Mouse (Mus musculus) embryo, embryonic 10.5 days (tissue): ENCODE data around the gene Tmem161a.
A peak's percentile ranks its signal among the peaks of the same experiment; 100 is the strongest.

Experiments
- DNase-seq: peaks from one replicate; pipeline ENCODE4 v3.0.0-alpha.2; 2015; ENCODE audit warnings: low spot score

Gene Tmem161a

DNA sequence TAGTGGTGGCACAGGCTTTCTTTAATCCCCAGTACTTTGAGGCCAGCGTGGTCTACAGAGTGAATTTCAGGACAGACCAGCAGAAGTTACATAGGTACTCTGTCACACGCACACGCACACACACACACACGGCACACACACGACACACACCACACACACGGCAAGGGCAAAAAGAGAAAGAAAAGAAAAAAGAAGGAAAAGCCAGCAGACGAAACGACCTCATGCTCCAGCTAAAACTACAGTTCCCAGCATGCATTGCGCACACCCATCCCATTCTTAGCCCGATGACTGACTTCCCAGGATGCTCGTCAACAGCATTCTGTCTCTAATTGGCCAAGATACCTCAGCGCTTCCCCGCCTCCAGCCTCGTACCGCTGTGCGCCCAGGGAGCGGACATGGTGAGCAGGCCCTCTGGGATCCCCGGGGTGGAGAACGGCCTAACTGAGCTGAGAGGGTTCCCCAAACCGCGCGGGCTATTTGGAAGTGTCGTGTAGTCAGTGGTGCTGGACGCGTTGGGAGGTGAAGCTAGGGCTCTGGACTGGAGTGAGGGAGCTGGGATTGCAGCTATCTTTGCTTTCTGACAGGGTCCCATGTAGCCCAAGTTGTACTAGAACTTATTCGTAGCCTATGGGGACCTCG lies at the start of gene Tmem161a:
Gene Tmem161a, plus strand, starts transcription at position 314 of the 639 bp plus-strand sequence.
- peak; percentile 97 for DNase-seq

DNA sequence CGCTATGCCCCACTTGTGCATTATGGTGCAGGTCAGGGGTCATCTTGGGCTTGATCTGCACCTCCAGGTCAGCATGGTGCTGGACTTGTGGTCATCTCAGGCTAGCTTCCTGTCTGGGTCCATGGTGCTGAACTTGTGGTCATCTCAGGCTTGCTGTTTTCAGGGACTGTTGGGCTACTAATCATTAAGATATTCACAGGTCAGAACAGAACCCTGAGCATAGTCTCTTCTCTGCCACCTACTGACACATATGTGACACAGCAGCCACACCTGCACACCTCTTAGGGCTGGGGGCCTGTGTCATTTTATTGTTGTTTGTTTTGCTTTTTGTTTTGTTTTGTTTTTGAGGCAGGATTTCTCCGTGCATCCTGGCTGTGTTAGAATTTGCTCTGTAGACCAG lies 49.3 kb upstream of the Tmem161a start:
- no peak for DNase-seq

DNA sequence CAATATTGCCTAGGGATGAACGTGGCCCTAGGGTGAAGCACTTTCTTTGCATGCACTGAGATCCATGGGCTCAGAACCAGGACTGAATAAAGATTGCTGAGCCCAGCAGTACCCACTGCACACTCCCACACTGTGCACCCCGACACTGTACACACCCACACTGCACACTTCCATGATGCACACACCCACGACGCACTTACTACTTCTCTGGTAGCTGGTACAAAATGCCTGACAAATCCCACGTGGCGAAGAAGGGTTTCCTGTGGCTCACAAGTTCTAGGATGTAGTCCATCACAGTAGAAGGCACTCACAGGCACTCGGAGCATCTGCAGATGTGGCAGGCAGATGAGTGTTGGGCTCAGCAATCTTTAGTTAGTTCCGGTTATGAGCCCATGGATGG lies 47.2 kb upstream of the Tmem161a start:
- DNase-seq: no peak

DNA sequence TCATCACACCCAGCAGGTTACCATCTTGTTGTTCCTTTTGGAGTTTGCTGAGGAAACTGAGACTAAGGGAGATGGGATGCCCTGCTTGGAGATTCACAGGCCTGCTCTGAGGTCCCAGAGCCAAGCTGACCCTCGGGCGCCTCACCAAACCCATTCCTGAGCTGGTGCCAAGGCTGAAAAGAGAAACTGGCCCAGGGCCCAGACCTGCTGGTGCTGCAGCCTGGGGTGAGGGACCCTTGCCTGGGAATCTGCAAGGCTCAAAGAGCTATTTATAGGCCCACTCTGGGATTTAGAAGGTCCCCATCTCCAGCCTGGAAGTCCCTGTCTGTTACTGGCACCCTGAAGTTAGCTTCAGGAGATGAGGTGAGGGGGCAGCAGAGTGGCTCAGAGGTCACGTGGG lies 43.7 kb upstream of the Tmem161a start:
- no peak for DNase-seq

- no peak for DNase-seq
These were observed 42.7 kb upstream of the Tmem161a start for GRCm38 (mm10) chr8:70129309-70129952.

GRCm38 (mm10) chr8:70130066-70130465 lies 42.1 kb upstream of the Tmem161a start:
- no peak for DNase-seq

DNA sequence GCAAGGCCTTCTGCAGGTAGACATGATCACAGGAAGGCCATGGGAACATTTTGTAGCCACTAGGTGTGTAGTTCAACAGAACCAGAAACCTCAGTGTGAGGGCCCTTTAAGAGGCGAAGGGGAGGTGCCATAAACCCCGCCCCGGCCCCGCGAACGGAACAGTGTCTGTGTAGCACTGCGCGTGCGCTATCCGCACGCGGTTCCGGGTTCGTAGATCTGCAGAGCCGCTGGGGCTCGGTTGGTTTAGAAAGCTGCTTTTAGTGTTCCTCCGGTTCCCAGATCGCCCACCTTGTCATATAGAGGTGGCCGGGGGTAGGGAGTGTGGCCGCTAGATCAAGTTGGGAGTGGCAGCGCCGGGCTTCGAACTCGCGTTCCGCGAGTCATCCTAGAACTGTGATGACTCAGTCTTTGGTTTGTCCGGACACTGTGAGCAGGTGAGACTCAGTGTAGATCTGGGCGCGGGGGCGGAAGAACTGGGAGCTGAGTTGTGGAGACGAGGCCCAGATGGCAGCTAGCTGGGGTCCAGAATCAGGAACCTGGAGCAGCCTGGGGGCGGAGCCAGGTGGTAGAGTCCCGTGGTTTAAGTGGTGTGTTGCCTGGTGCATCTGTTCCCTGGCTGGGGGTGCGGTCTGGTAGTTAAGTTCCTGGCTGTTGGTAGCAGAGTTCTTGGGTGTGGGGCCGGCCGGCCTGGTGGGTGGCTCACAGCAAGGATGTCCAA lies 40.8 kb upstream of the Tmem161a start, which contains the start of gene Nr2c2ap:
Gene Nr2c2ap, plus strand, starts transcription at position 168 of the 718 bp plus-strand sequence.
- DNase-seq: peak; percentile 93

DNA sequence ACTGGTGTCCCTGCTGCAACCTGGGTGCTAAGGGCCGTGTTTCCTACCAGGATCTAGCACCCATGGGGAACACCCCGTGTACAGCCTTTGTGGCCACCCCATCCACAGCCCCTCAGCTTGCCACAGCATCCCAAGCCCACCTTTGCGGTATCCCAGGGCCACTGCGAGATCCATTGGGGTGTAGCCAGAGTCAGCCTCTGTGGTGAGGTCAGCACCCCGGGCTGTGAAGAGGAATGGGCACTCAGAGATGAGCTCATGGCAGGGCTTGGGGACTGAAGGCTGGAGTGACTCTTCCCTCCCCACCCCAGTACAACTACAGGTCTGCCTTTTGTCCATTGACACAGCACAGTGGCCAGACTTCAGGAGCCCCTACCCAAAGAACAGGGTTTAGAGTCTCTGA lies 38.1 kb upstream of the Tmem161a start:
- DNase-seq: no peak

DNA sequence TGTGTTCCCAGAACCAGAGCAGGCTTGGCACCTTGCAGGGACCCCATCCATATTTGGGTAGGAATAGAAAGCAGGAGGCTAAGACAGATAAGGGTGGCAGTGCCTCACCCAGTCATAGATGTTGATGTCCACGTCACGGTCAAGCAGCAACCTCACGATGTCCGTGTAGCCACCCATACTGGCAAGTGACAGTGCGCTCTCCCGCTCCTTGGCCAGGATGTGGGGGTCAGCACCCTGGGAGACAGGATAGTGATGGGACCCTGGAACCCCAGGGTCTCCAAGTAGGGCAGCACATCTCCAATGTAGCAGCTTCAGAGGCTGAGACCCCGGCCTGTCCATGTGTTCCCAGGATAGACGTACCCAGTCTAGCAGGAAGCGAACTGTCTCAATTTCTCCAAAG lies 37.2 kb upstream of the Tmem161a start:
- DNase-seq: no peak

DNA sequence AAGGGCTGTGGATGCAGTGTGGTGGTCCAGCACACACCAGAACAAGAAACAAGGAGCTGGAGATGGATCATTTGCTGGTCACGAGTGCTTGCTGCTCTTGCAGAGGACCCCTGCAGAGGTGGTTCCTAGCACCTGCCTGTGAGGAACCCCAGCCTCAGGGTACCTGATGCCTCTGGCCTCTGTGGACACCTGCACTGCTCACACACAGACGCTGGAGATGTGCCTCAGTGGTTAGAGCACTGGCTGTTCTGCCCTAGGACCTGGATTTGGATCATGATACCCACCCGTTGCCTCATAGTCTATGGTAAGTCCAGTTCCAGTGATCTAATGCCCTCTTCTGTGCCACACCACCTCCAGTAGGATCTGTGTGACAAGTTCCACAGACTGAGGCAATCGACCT lies 35.6 kb upstream of the Tmem161a start:
- no peak for DNase-seq

DNA sequence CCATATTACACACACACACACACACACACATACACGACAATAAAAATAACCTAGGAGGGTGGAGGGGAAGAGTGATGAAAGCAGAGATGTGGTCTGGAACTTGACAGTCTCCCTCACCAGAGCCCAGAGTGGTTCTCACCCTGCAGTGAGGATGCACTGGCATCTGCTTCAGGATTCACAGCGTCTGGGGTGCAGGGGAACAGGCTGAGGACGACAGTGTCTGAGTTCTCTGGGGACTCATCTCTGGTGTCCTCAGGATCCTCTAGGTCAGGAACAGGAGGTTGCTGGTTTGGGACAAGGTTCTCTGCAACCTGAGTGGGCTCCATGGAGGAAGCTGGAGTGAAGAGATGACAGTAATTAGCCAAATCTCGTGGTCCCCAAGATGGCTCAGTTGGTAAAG lies 34.3 kb upstream of the Tmem161a start:
- DNase-seq: no peak

GRCm38 (mm10) chr8:70139026-70139857 lies 32.9 kb upstream of the Tmem161a start, which contains the start of the genes Rfxank, Borcs8 and Mef2b:
Gene Rfxank, minus strand, starts transcription at chr8:70139154.
Gene Borcs8, plus strand, starts transcription at chr8:70139499.
Gene Mef2b, plus strand, starts transcription at chr8:70139711.
- peak; percentile 99 for DNase-seq

- no peak for DNase-seq
These were observed 32.2 kb upstream of the Tmem161a start for GRCm38 (mm10) chr8:70139981-70140380.

- no peak for DNase-seq
These were observed 24.2 kb upstream of the Tmem161a start for GRCm38 (mm10) chr8:70147678-70148607.

DNA sequence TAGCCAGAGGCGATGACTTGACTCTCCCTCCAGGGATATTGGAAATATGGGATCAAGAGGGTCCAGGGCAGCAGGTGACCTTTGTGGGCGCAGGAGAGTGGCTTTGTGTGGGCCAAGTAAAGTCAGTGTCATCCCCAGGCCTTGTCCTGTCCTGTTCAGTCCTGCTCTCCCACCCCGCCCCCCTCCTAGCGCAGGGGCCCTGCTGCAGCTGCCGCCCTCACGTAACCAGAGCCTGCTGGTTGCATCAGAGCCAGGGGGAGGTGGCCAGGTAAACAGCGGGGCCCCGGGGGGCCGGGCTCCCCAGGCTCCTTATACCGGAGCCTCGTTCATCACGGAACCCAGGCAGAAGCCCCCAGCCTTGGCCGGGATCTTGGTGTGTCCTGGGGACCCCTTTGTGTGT lies 22.0 kb upstream of the Tmem161a start:
- no peak for DNase-seq

DNA sequence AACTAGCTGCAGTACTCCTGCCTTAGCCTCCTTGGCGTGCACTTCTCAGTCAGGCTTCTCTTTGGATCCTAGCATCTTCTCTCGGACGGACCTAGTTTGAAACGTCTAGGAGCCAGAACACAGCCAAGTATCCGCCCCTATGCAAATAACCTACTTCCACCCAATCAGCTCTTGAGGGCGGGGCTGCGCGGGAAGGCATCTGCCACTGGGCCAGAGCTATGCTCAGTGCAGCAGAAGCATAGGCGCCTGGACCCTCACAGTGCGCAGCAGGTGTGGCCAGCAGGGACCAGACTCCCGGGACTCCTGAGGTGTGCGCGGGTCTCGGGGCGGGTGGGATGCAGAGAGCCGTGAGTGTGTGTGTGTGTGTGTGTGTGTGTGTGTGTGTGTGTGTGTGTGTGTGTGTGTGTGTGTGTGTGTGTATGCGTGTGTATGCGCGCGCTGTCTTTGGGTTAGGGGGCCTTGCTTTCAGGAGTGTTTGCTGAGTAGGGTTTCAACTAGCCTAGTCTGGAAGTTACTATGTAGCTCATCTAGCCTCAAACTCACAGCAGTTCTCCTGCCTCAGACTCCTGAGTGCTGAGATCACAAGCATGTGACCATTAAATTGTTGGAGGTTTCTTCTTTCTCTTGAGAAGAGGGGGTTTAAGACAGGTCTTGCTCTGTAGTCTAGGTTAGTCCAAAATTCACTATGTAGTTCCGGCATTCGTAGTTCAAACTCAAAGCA lies 19.5 kb upstream of the Tmem161a start:
- peak; percentile 90 for DNase-seq

GRCm38 (mm10) chr8:70157240-70157800 lies 14.8 kb upstream of the Tmem161a start:
- DNase-seq: no peak

DNA sequence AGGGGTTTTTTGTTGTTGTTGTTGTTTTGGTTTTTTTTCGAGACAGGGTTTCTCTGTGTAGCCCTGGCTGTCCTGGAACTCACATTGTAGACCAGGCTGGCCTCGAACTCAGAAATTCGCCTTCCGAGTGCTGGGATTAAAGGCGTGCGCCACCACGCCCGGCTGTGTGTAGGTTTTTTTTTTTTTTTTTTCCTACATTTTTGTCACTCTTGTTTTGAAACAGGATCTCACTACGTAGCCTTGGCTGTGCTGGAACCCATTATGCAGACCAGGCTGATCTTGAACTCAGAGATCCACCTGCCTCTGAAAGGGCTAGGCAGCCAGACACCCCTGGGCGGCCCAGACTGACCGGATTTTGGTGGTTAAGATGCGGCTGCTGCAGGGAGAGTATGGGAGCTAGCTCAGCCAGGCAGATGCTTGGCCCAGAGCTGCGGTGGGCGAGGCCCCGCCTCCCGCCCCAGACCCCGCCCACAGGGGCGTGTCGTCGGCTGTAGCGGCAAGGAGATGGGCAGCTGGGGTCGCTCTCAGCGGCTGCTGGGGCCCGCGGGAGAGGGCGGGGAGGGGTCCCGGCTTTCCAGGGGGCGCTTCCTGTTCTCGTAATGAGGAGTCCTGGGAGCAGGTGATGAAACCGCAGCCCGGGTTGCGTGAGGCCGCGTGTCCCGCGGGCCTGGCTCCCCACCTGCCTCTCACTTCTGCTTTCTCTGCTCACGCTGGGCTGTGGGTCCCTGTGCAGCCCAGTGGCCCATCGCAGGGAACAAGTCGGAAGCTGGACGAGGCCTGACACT lies 13.9 kb upstream of the Tmem161a start:
- DNase-seq: peak; percentile 87

DNA sequence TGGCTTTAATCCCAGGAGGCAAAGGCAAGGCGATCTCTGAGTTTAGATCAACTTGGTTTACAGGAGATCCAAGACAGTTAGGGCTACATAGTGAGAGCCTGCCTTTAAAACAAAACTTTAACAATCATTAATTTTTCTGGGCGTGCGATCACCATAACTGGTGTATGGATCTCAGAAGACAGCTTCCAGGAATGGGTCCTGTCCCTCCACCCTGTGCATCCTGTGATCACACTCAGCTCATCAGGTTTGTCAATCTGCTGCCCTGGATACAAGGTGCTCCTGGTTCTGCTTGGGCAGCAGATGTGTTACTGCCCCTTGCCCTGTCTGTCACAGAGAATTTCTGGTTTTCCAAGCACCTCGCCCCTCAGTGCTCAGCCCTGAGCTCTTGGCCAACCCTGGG lies 12.9 kb upstream of the Tmem161a start:
- DNase-seq: no peak
